Mouse (Mus musculus) forebrain, embryonic 16.5 days (tissue): ENCODE results near the gene Rps13. TPM values are rescaled to one million over a fixed set of nuclear protein-coding genes. Genes with fewer than 3 reads are reported as not detected.
A peak's percentile ranks its signal among the peaks of the same experiment; 100 is the strongest.

Source experiments
- ATAC-seq: fragments of 200-750 bp; cut with Nextera tagmentation; 2 replicates; pipeline ENCODE4 v1.8.0; 2017; ENCODE audit warnings: mild to moderate bottlenecking, moderate library complexity
- H3K27ac ChIP-seq: fragments of 300-500 bp; sonication (generic); 2 replicates; pipeline ENCODE4 v1.5.1; 2014; ENCODE audit warnings: low read length, control low read depth
- H3K27me3 ChIP-seq: fragments of 300-500 bp; sonication (generic); replicated peaks from 2 replicates; pipeline ENCODE4 v1.6.1; 2014; ENCODE audit warnings: low read length; ENCODE audit not compliant: control insufficient read depth, insufficient read depth
- H3K36me3 ChIP-seq: fragments of 300-500 bp; sonication (generic); 2 replicates; pipeline ENCODE4 v1.6.1; 2014; ENCODE audit not compliant: control insufficient read depth, insufficient read depth
- H3K4me1 ChIP-seq: fragments of 300-500 bp; sonication (generic); replicated peaks from 2 replicates; pipeline ENCODE4 v1.6.1; 2014; ENCODE audit warnings: low read length; ENCODE audit not compliant: control insufficient read depth, insufficient read depth
- H3K4me2 ChIP-seq: fragments of 300-500 bp; sonication (generic); 2 replicates; pipeline ENCODE4 v1.6.1; 2014; ENCODE audit warnings: mild to moderate bottlenecking, low read length, control low read depth
- H3K4me3 ChIP-seq: fragments of 300-500 bp; sonication (generic); replicated peaks from 2 replicates; pipeline ENCODE4 v1.5.1; 2014; ENCODE audit warnings: mild to moderate bottlenecking, low read length, control low read depth
- H3K9ac ChIP-seq: fragments of 300-500 bp; sonication (generic); replicated peaks from 2 replicates; pipeline ENCODE4 v1.6.1; 2014; ENCODE audit warnings: low read depth, low read length, control low read depth
- H3K9me3 ChIP-seq: fragments of 300-500 bp; sonication (generic); 2 replicates; pipeline ENCODE4 v1.6.1; 2016; ENCODE audit warnings: low read length; ENCODE audit not compliant: control insufficient read depth
- WGBS: fragments of 180-500 bp; shearing (Covaris S2); extraction: QIAGEN DNeasy Blood & Tissue Kit; methylation state at CpG from one replicate; pipeline ENCODE4 v1.1.7; 2014; 5-methylcytosine and 5-hydroxymethylcytosine counted together
- polyA plus RNA-seq: library from polyadenylated mRNA; unstranded; fragments of >200 nt; fragmentation: Nextera tagmentation; extraction: Ambion mirVana; gene quantifications from 2 replicates; pipeline ENCODE4 v1.2.1, GENCODE M21; 2015

Gene Rps13
- polyA plus RNA-seq, 1 experiment from 2014 or later = 452 TPM

- 61% methylated on average over 2 of the region's 2 CpGs for WGBS
- H3K4me1 ChIP-seq = peaks cover 15% of the 10 kb centered on the region
- no peak overlapping the region for H3K4me2 ChIP-seq
- H3K9me3 ChIP-seq = no peaks in the 10 kb centered on the region
- no peaks in the 10 kb centered on the region for H3K36me3 ChIP-seq
- ATAC-seq = peak; percentile 87
- H3K9ac ChIP-seq = no peak overlapping the region
- no peak overlapping the region for H3K27ac ChIP-seq
- H3K4me3 ChIP-seq = no peak overlapping the region
- no peaks in the 10 kb centered on the region for H3K27me3 ChIP-seq
Observed at GRCm38 (mm10) chr7:116298851-116299250, 35.1 kb downstream of the Rps13 start.

GRCm38 (mm10) chr7:116298389-116298788, 35.6 kb downstream of the Rps13 start:
- Histone ChIP-seq H3K4me3 (no peak overlapping the region), H3K4me2 (no peak overlapping the region), H3K36me3 (no peaks in the 10 kb centered on the region), H3K27me3 (no peaks in the 10 kb centered on the region), H3K9ac (0 out of 2 replicates have a peak overlapping the region, but pooled peaks have one; percentile 5), H3K27ac (no peak overlapping the region), H3K4me1 (peaks cover 15% of the 10 kb centered on the region), H3K9me3 (no peaks in the 10 kb centered on the region)
- 42% methylated on average over 10 of the region's 10 CpGs for WGBS
- ATAC-seq = peak; percentile 77

GRCm38 (mm10) chr7:116294961-116295360, 39.0 kb downstream of the Rps13 start:
- H3K9me3 ChIP-seq = no peaks in the 10 kb centered on the region
- no peak overlapping the region for H3K27ac ChIP-seq
- 69% methylated on average over 3 of the region's 3 CpGs for whole genome bisulfite sequencing
- H3K4me2 ChIP-seq = no peak overlapping the region
- no peaks in the 10 kb centered on the region for H3K36me3 ChIP-seq
- ATAC-seq = no peak
- H3K4me1 ChIP-seq = peaks cover 10% of the 10 kb centered on the region
- no peak overlapping the region for H3K4me3 ChIP-seq
- no peaks in the 10 kb centered on the region for H3K27me3 ChIP-seq
- H3K9ac ChIP-seq = no peak overlapping the region

DNA sequence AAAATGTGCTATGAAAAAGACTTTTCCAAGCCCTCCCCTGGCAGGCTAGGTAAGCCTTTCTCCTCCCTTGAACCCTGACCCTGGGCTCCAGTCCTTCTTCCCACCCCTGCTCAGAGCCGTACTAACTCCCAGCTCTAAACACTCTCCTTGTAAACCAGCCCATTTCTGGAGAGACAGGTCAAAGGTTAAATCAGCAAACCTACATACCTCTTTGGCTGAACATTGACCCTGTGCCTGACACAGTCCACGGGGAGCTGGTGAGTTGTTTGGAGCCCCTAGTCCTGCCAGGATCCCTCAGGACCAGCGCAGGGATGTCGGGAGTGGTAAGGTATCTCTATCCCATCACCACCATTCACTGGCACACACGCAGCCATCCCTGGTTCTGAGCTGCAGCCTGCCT, 41.6 kb downstream of the Rps13 start:
- no peaks in the 10 kb centered on the region for H3K4me1 ChIP-seq
- WGBS = 57% methylated on average over 5 of the region's 5 CpGs
- H3K4me2 ChIP-seq = no peak overlapping the region
- no peak overlapping the region for H3K9ac ChIP-seq
- H3K9me3 ChIP-seq = no peaks in the 10 kb centered on the region
- ATAC-seq = no peak
- no peaks in the 10 kb centered on the region for H3K36me3 ChIP-seq
- no peaks in the 10 kb centered on the region for H3K27me3 ChIP-seq
- no peak overlapping the region for H3K4me3 ChIP-seq
- H3K27ac ChIP-seq = no peak overlapping the region

GRCm38 (mm10) chr7:116290559-116290958, 43.4 kb downstream of the Rps13 start:
- ATAC-seq = no peak

DNA sequence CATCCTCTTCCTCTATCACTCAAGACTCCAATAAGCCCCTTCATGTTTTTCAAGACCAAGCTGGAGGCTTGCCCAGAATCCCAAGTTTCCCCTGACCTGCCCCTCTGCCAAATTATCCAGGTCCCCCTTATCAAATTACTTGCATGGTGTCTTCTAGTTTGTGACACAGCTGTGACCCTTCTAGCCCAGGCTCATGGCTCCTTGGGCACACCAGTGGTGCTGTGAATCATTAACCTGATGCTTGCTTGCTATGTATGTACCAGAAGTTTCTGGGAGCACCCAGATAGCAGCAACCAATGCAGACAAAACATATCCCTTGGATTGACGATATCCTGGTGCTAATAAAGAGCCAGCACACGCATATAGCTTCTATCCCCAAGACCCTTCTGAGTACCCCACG, 45.0 kb downstream of the Rps13 start:
- no peak overlapping the region for H3K4me3 ChIP-seq
- H3K27me3 ChIP-seq = no peaks in the 10 kb centered on the region
- no peaks in the 10 kb centered on the region; the same call in 1 of the 2 replicates for H3K4me1 ChIP-seq
- no peak overlapping the region for H3K27ac ChIP-seq
- no peak overlapping the region for H3K4me2 ChIP-seq
- WGBS = 84% methylated on average over 3 of the region's 3 CpGs
- H3K36me3 ChIP-seq = no peaks in the 10 kb centered on the region
- no peaks in the 10 kb centered on the region for H3K9me3 ChIP-seq
- ATAC-seq = no peak
- H3K9ac ChIP-seq = no peak overlapping the region

More at GRCm38 (mm10) chr7:116290559-116290958, 43.4 kb downstream of the Rps13 start:
- WGBS = 85% methylated on average over 1 of the region's 1 CpGs
- no peak overlapping the region for H3K27ac ChIP-seq
- no peaks in the 10 kb centered on the region for H3K9me3 ChIP-seq
- H3K4me1 ChIP-seq = no peaks in the 10 kb centered on the region; the same call in 1 of the 2 replicates
- H3K4me3 ChIP-seq = no peak overlapping the region
- H3K4me2 ChIP-seq = no peak overlapping the region
- no peak overlapping the region for H3K9ac ChIP-seq
- no peaks in the 10 kb centered on the region for H3K36me3 ChIP-seq
- H3K27me3 ChIP-seq = no peaks in the 10 kb centered on the region

- ATAC-seq = no peak
- WGBS = 92% methylated on average over 5 of the region's 5 CpGs
- no peak overlapping the region for H3K4me2 ChIP-seq
Observed at GRCm38 (mm10) chr7:116287959-116288358, 46.0 kb downstream of the Rps13 start.

GRCm38 (mm10) chr7:116286611-116287355, 47.2 kb downstream of the Rps13 start:
- Histone ChIP-seq H3K27me3 (no peaks in the 10 kb centered on the region), H3K27ac (no peak overlapping the region), H3K36me3 (no peaks in the 10 kb centered on the region), H3K4me2 (no peak overlapping the region), H3K9ac (no peak overlapping the region), H3K9me3 (no peaks in the 10 kb centered on the region), H3K4me1 (peaks cover 8% of the 10 kb centered on the region; the same call in 1 of the 2 replicates), H3K4me3 (no peak overlapping the region)
- no peak for ATAC-seq
- 57% methylated on average over 11 of the region's 11 CpGs for WGBS

More at GRCm38 (mm10) chr7:116287959-116288358, 46.0 kb downstream of the Rps13 start:
- no peaks in the 10 kb centered on the region for H3K9me3 ChIP-seq
- H3K9ac ChIP-seq = no peak overlapping the region
- H3K36me3 ChIP-seq = no peaks in the 10 kb centered on the region
- peaks cover 3% of the 10 kb centered on the region; the same call in 1 of the 2 replicates for H3K4me1 ChIP-seq
- H3K27me3 ChIP-seq = no peaks in the 10 kb centered on the region
- no peak overlapping the region for H3K4me3 ChIP-seq
- H3K27ac ChIP-seq = no peak overlapping the region

- ATAC-seq = no peak
- Histone ChIP-seq H3K27me3 (no peaks in the 10 kb centered on the region), H3K9me3 (no peaks in the 10 kb centered on the region), H3K4me1 (peaks cover 8% of the 10 kb centered on the region; the same call in 1 of the 2 replicates), H3K4me3 (no peak overlapping the region), H3K4me2 (no peak overlapping the region), H3K36me3 (no peaks in the 10 kb centered on the region), H3K9ac (no peak overlapping the region), H3K27ac (no peak overlapping the region)
- 59% methylated on average over 12 of the region's 12 CpGs for WGBS
Observed at GRCm38 (mm10) chr7:116286173-116286572, 47.8 kb downstream of the Rps13 start.
